Mouse (Mus musculus): ENCODE results near the gene Lrig1.

GRCm38 (mm10) chr6:94561346-94561745 is 138.6 kb downstream of the Lrig1 start:
- no peak for TF ChIP-seq CTCF (IDR thresholded peaks at IDR 0.05; ENCODE audit: control insufficient read depth, insufficient read depth, low read length)
- no peak for TF ChIP-seq POLR2A (IDR thresholded peaks at IDR 0.05; ENCODE audit: borderline replicate concordance, control insufficient read depth, low read depth, low read length)

All from bone marrow, adult 2 months (tissue).